Mouse (Mus musculus): Measurements from ENCODE around the gene Rab39.

DNA sequence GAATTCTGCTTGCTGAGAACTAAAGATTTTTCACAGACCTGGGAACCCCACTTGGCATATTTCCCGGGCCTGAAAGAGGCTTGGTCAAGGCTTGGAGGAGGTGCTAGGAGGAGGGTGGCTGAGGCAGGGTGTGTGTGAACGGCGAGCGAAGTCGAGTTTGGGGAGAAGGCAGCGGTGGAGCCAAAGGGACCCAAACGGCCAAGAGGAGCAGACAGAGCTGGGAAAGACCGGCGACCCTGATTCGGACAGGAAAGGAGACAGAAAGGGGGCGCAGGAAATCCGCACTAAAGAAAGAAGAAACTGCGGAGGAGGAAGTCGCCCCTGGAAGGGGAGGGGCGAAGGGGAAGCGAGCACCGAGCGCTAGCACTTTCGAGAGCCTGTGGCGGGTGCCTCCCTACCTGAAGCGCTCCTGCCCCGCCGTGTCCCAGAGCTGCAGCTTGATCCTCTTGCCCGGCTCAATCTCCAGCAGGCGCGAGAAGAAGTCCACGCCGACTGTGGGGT lies 491 bp downstream of the Rab39 start:
- TF ChIP-seq CTCF (IDR thresholded peaks at IDR 0.05; ENCODE audit: extremely low read depth, insufficient read length, insufficient replicate concordance, low read depth, low read length) (no peak), POLR2A (IDR thresholded peaks at IDR 0.05; ENCODE audit: low read depth, low read length) (no peak)

Measured in small intestine, adult 2 months (tissue).